Mouse (Mus musculus) kidney, adult 11 months (tissue): ENCODE data around the gene Kiss1r.

ENCODE experiments used
- DNase-seq: peaks from one replicate; pipeline ENCODE4 v3.0.0; 2022

Kiss1r gene

GRCm38 (mm10) chr10:79897316-79898245, 19.2 kb upstream of the Kiss1r start:
- DNase-seq = no peak

GRCm38 (mm10) chr10:79900951-79901410, 15.8 kb upstream of the Kiss1r start:
- no peak for DNase-seq

GRCm38 (mm10) chr10:79906712-79907111, 10.1 kb upstream of the Kiss1r start:
- no peak for DNase-seq

- no peak for DNase-seq
These were observed 9.4 kb upstream of the Kiss1r start for GRCm38 (mm10) chr10:79907415-79907814.

- peak; percentile 98 for DNase-seq
These were observed 8.3 kb upstream of the Kiss1r start, which contains the start of gene Med16 for GRCm38 (mm10) chr10:79908167-79909091. Gene Med16 (minus strand): TSS chr10:79908923.

GRCm38 (mm10) chr10:79909092-79909922, 7.5 kb upstream of the Kiss1r start:
- DNase-seq = no peak

GRCm38 (mm10) chr10:79910556-79910955, 6.2 kb upstream of the Kiss1r start, which contains the start of gene Gm26602:
Gene Gm26602 (plus strand): TSS chr10:79910856.
- DNase-seq = no peak

GRCm38 (mm10) chr10:79912412-79912811, 4.4 kb upstream of the Kiss1r start:
- DNase-seq = no peak

- DNase-seq = no peak
These were observed 2.4 kb upstream of the Kiss1r start for GRCm38 (mm10) chr10:79914131-79914947.

- no peak for DNase-seq
These were observed 1.7 kb upstream of the Kiss1r start for GRCm38 (mm10) chr10:79914948-79915596.

- DNase-seq = peak; percentile 28
These were observed 690 bp upstream of the Kiss1r start for GRCm38 (mm10) chr10:79916081-79916480.

GRCm38 (mm10) chr10:79917532-79918100, 845 bp downstream of the Kiss1r start:
- DNase-seq = no peak

GRCm38 (mm10) chr10:79918231-79919078, 1.7 kb downstream of the Kiss1r start:
- DNase-seq = no peak

- DNase-seq = peak; percentile 29
These were observed 2.6 kb downstream of the Kiss1r start for GRCm38 (mm10) chr10:79919251-79919849.

GRCm38 (mm10) chr10:79920056-79920890, 3.5 kb downstream of the Kiss1r start:
- peak; percentile 11 for DNase-seq

- DNase-seq = no peak
These were observed 4.3 kb downstream of the Kiss1r start, which contains the start of gene R3hdm4 for GRCm38 (mm10) chr10:79920958-79921535. Gene R3hdm4 (minus strand): TSS chr10:79921208.

- no peak for DNase-seq
These were observed 4.8 kb downstream of the Kiss1r start for GRCm38 (mm10) chr10:79921572-79921971.
